Mouse (Mus musculus) limb, embryonic 15.5 days (tissue): ENCODE data around the gene Serpinb11. TPM values are rescaled to one million over a fixed set of nuclear protein-coding genes. Genes with fewer than 3 reads are reported as not detected.

Source experiments
- ATAC-seq: fragments of 200-750 bp; cut with Nextera tagmentation; 2 replicates; pipeline ENCODE4 v1.8.0; 2017; ENCODE audit warnings: low read depth, moderate TSS enrichment; ENCODE audit not compliant: insufficient number of reproducible peaks, low FRiP score, low TSS enrichment
- H3K27ac ChIP-seq: fragments of 300-500 bp; sonication (generic); 2 replicates; pipeline ENCODE4 v1.5.1; 2015; ENCODE audit warnings: moderate library complexity, mild to moderate bottlenecking, inconsistent platforms
- H3K27me3 ChIP-seq: fragments of 300-500 bp; sonication (generic); 2 replicates; pipeline ENCODE4 v1.6.1; 2015; ENCODE audit warnings: inconsistent platforms
- H3K36me3 ChIP-seq: fragments of 300-500 bp; sonication (generic); 2 replicates; pipeline ENCODE4 v1.6.1; 2015; ENCODE audit warnings: inconsistent platforms
- H3K4me1 ChIP-seq: fragments of 300-500 bp; sonication (generic); 2 replicates; pipeline ENCODE4 v1.6.1; 2015; ENCODE audit warnings: inconsistent platforms
- H3K4me2 ChIP-seq: fragments of 300-500 bp; sonication (generic); 2 replicates; pipeline ENCODE4 v1.6.1; 2015; ENCODE audit warnings: mild to moderate bottlenecking, inconsistent platforms
- H3K4me3 ChIP-seq: fragments of 300-500 bp; sonication (generic); 2 replicates; pipeline ENCODE4 v1.5.1; 2015; ENCODE audit warnings: mild to moderate bottlenecking, inconsistent platforms
- H3K9ac ChIP-seq: fragments of 300-500 bp; sonication (generic); 2 replicates; pipeline ENCODE4 v1.6.1; 2015; ENCODE audit warnings: inconsistent platforms
- H3K9me3 ChIP-seq: fragments of 300-500 bp; sonication (generic); 2 replicates; pipeline ENCODE4 v1.6.1; 2016; ENCODE audit warnings: inconsistent platforms
- WGBS: fragments of 180-500 bp; shearing (Covaris S2); methylation state at CpG from one replicate; pipeline ENCODE4 v1.1.7; 2015; 5-methylcytosine and 5-hydroxymethylcytosine counted together
- polyA plus RNA-seq: library from polyadenylated mRNA; unstranded; fragments of >200 nt; fragmentation: Nextera tagmentation; extraction: Ambion mirVana; gene quantifications from 2 replicates; pipeline ENCODE4 v1.2.1, GENCODE M21; 2015

The Serpinb11 gene
- polyA plus RNA-seq, 1 experiment from 2014 or later, result 17.9 TPM

DNA sequence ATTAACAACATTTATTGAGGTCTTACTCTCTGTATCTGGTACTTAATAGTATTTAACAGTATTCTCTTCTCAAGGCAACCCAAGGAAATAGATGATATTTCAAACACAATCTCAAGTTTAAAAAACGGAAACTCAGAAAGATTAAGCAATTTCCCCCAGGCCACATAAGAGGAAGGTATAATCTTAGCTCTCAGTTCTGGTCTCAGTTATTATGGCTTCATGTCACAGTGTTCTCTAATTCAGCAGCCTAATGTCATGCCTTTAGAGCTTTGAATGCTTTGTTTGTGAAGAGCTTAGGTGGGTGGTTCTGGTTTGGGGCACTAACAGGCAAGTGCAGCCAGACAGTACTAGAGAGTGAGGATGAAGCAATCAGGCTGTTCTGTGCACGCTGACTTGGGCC is 28.8 kb downstream of the Serpinb11 start:
- WGBS, result 66% methylated on average over 2 of the region's 2 CpGs
- Histone ChIP-seq H3K9ac (no peak overlapping the region), H3K4me2 (no peak overlapping the region), H3K36me3 (no peaks in the 10 kb centered on the region), H3K4me3 (no peak overlapping the region), H3K4me1 (no peaks in the 10 kb centered on the region), H3K27me3 (no peaks in the 10 kb centered on the region), H3K9me3 (no peaks in the 10 kb centered on the region), H3K27ac (no peak overlapping the region)
- no peak for ATAC-seq

DNA sequence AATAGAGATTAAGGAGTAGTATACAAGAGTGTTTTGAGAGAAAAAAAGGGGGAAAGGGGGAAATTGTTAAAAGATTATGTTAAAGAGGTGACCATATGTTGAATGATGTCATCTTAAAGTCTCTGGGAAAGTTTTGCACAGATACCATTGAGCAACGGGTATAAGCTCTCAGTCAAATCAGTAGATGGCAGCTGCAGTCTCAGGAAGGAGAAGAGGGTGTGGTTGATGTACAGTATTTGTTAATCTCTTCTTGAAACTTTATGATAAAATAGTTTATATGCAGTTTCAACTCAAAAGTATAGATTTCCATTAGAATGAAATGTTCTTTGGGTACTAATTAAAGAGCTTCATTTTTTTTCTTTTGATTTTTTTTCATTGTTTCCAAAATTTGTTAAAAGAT is 36.5 kb downstream of the Serpinb11 start:
- Histone ChIP-seq H3K9me3 (no peaks in the 10 kb centered on the region), H3K9ac (no peak overlapping the region), H3K36me3 (no peaks in the 10 kb centered on the region), H3K4me3 (no peak overlapping the region), H3K27ac (no peak overlapping the region), H3K4me2 (no peak overlapping the region), H3K27me3 (no peaks in the 10 kb centered on the region), H3K4me1 (no peaks in the 10 kb centered on the region)
- no peak for ATAC-seq
- 41% methylated on average over 1 of the region's 1 CpGs for WGBS

DNA sequence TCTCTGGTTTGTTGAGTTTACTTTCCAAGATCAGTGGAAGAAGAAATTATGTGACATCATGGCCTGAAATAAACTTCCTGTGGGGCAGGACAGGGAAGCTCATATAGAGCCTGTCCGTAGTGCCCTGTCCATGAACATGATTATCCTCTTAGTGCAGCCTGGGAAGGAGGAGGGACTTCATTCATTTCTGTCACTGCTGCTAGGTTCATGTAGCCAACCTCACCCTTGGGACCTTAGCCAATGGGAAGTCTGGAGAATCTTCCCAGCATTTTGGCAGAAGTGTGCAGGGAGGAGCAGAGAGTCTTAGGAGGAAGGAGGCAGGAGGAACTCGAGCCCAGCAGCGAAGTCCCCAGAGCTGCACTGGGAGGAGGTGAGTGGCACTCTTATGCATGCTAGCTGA is 38.4 kb downstream of the Serpinb11 start, which contains the start of gene Serpinb7:
Gene Serpinb7 (plus strand): TSS at position 301 of the 400 bp plus-strand sequence.
- no peak for ATAC-seq
- no peak within 1 kb of the TSS for H3K9ac ChIP-seq
- H3K36me3 ChIP-seq, result no peaks in the 10 kb centered on the region
- H3K27ac ChIP-seq, result no peak within 1 kb of the TSS
- no peaks in the 10 kb centered on the region for H3K27me3 ChIP-seq
- H3K9me3 ChIP-seq, result no peaks in the 10 kb centered on the region
- H3K4me2 ChIP-seq, result no peak within 1 kb of the TSS
- WGBS, result 77% methylated on average over 3 of the region's 3 CpGs
- H3K4me1 ChIP-seq, result no peaks in the 10 kb centered on the region
- no peak within 1 kb of the TSS for H3K4me3 ChIP-seq

- WGBS, result 75% methylated on average over 4 of the region's 4 CpGs
- Histone ChIP-seq H3K9me3 (no peaks in the 10 kb centered on the region), H3K9ac (no peak overlapping the region), H3K4me2 (no peak overlapping the region), H3K36me3 (no peaks in the 10 kb centered on the region), H3K4me3 (no peak overlapping the region), H3K27ac (no peak overlapping the region), H3K4me1 (no peaks in the 10 kb centered on the region), H3K27me3 (no peaks in the 10 kb centered on the region)
- no peak for ATAC-seq
Measured at GRCm38 (mm10) chr1:107402082-107402481, 41.1 kb downstream of the Serpinb11 start.

- H3K4me1 ChIP-seq, result no peaks in the 10 kb centered on the region
- no peaks in the 10 kb centered on the region for H3K27me3 ChIP-seq
- H3K9ac ChIP-seq, result no peak overlapping the region
- WGBS, result 14% methylated on average over 1 of the region's 1 CpGs
- H3K4me3 ChIP-seq, result no peak overlapping the region
- H3K4me2 ChIP-seq, result no peak overlapping the region
- no peak overlapping the region for H3K27ac ChIP-seq
- H3K36me3 ChIP-seq, result no peaks in the 10 kb centered on the region
- ATAC-seq, result no peak
- H3K9me3 ChIP-seq, result no peaks in the 10 kb centered on the region
Measured at GRCm38 (mm10) chr1:107414650-107415049, 53.7 kb downstream of the Serpinb11 start.

DNA sequence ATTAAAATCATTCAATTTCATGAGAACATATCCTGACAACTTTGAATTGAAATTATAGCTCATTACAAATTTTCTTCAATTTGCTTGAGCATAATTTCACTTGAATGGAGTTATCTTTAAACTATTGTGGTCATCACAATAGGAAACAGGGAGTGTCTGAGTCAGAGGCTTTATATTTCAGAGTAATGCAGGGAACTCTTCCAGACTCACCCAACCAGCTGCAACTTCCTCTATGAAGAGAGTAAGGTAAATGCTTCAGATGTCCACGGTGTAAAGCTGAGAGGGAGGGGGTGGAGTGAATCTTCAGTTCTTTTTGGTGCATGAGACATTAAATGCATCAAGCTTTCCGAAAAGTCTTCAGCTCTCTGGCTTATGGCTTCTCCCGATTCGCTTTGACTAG is 61.5 kb downstream of the Serpinb11 start:
- H3K9me3 ChIP-seq, result no peaks in the 10 kb centered on the region
- no peak overlapping the region for H3K9ac ChIP-seq
- no peak overlapping the region for H3K27ac ChIP-seq
- no peaks in the 10 kb centered on the region for H3K4me1 ChIP-seq
- no peak overlapping the region for H3K4me2 ChIP-seq
- no peak overlapping the region for H3K4me3 ChIP-seq
- H3K36me3 ChIP-seq, result no peaks in the 10 kb centered on the region
- no peaks in the 10 kb centered on the region for H3K27me3 ChIP-seq
- no peak for ATAC-seq
- 75% methylated on average over 4 of the region's 4 CpGs for WGBS

Other genes with a start within 250 kb of the Serpinb11 start
- gene Serpinb3b, start 82.8 kb upstream of the Serpinb11 start, polyA plus RNA-seq, result 7.4 and 9.9 TPM in 2 replicates
- gene Serpinb3c, start 82.8 kb upstream of the Serpinb11 start, polyA plus RNA-seq, result 11.6 and 13.9 TPM in 2 replicates
- gene Serpinb7, start 38.5 kb downstream of the Serpinb11 start, polyA plus RNA-seq, result 44.6 and 46.6 TPM in 2 replicates
- 21.5 and 26.7 TPM in 2 replicates for gene Serpinb2, start 150.2 kb downstream of the Serpinb11 start, polyA plus RNA-seq
- gene Serpinb8, start 228.8 kb downstream of the Serpinb11 start, polyA plus RNA-seq, result 18.5 and 20.1 TPM in 2 replicates